Mouse (Mus musculus): ENCODE data around the gene Lactb.

GRCm38 (mm10) chr9:66978468-66978867, 3.2 kb upstream of the Lactb start:
- TF ChIP-seq CTCF (IDR thresholded peaks at IDR 0.05; ENCODE audit: insufficient read depth, low read length) (no peak), POLR2A (IDR thresholded peaks at IDR 0.05; ENCODE audit: borderline replicate concordance, extremely low read depth, low read depth, low read length) (no peak)

All from lung, adult 2 months (tissue).